Mouse (Mus musculus) adrenal gland, adult 8-10 months (tissue): Measurements from ENCODE around the gene Kdm5a. TPM values are rescaled to one million over a fixed set of nuclear protein-coding genes. Genes with fewer than 3 reads are reported as not detected.

ENCODE experiments used
- DNase-seq: peaks from one replicate; pipeline ENCODE4 v3.0.0; 2022
- total RNA-seq, 4 experiments: library from RNA; stranded (reverse); gene quantifications; 2 replicates each; pipeline ENCODE4 v1.2.4; 2022

Kdm5a gene
- total RNA-seq, 4 experiments from 2014 or later, result 46.3 to 75.8 (median 55.2) TPM

DNA sequence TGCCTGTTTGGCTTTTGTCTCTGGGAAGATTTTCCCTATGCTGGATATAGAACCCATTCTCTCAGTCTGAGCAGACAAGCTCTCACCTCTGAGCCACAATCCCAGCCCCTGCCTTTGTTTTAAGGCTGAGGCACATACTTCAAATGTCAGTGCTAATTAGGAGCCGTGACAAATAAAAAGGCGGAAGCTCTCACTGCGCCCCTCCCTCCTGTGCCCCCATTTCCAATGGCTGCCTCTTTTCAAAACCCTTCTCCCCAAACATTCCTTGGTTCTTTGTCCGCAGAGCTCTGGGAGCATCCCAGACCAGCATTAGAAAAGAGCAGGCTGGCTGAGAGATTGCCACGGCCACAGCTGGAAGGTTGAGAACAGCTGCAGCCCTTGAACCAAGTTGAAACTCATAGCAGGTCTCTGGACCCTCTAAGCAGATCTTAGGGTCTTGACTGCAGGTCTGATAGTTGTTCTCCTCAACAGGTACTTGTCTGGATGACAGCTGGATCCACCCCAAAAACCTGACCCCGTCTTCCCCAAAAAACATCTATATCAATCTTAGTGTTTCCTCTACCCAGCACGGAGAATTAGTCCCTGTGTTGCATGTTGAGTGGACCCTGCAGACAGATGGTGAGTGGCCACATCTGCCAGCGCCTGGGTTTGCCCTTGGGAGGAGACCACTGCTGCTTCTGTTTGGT, 108.7 kb downstream of the Kdm5a start:
- DNase-seq, result no peak

- DNase-seq, result no peak
These were observed 109.5 kb downstream of the Kdm5a start for GRCm38 (mm10) chr6:120473427-120473826.

DNA sequence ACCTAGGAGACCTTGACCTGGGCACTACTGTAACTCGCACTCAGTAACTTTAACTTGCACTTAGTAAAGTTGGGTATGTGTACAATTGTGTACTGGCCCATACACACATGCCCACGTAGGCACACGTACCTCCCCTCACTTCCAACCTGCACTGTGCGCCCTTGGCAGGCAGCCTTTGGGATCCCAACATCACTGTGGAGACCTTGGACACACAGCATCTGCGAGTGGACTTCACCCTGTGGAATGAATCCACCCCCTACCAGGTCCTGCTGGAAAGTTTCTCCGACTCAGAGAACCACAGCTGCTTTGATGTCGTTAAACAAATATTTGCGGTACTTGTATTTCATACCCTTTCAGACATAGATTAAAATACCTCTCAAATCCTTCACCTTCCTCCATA, 111.4 kb downstream of the Kdm5a start:
- no peak for DNase-seq

- DNase-seq, result no peak
These were observed 115.4 kb downstream of the Kdm5a start for GRCm38 (mm10) chr6:120479302-120479701.

- DNase-seq, result no peak
These were observed 116.4 kb downstream of the Kdm5a start for GRCm38 (mm10) chr6:120480361-120480760.

GRCm38 (mm10) chr6:120481538-120481937, 117.6 kb downstream of the Kdm5a start:
- DNase-seq, result no peak

- no peak for DNase-seq
These were observed 118.1 kb downstream of the Kdm5a start for GRCm38 (mm10) chr6:120482021-120482420.

DNA sequence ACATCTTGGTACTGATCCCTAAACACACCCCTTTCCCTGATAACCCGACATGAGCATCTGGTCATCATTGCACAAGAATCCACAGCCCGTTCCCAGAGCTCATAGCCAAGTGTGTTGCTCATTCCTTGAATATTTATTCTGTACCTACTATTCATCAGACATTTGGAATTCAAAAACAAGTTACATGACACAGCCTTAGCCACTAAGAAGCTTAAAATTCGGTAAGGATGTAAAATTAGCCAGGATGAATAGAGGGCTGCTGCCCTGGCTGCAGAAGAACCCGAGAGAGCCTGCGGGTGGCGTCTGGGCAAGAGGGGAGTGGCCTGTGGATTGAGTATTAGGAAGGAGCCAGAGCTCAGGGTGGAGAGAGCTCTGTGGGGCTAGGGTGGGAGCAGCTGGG, 118.8 kb downstream of the Kdm5a start:
- no peak for DNase-seq

DNA sequence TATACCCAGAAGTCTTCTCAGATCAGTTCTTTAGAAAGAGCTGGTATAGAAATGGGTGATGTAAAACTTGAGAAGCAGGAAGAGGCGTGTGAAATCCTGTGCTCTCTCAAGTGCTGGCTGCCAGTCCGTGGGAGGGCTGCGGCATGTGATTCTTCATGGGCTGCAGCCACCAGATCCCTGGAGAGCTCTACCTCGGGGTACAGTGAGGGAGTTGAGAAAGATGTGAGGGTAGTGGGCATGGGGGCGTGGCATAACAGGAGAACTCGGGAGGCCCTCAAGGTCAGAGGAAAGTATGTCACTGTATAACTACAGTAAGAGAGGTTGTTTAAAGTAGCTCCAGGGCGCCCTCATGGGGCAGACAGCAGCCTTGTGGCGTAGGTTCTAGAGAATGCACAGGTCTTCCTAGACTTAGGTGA, 119.3 kb downstream of the Kdm5a start:
- DNase-seq, result no peak

- DNase-seq, result no peak
These were observed 121.1 kb downstream of the Kdm5a start for GRCm38 (mm10) chr6:120485038-120485437.

DNA sequence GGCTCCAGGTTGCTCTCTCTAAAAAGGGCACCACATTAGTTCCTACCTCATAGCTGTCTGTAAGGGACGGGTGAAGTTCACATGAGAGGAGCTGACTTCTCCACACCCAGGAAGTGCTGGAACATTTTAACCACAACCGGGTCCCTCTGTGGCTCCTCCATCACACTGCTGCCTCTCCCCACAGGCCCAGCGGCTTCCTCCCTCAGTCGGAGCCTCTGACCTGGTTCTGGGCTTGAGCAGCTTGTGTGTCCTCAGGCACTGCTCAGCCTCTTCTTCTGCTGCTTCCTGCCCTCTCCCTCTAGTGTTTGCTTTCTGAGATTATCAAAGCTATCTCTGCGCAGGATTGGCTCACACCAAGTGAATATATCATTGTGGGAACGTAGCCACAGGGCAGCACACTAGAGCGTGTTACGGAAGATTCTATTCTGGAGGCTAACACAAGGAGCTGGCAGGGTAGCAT, 122.2 kb downstream of the Kdm5a start:
- DNase-seq, result no peak

GRCm38 (mm10) chr6:120488647-120489046, 124.7 kb downstream of the Kdm5a start:
- no peak for DNase-seq

DNA sequence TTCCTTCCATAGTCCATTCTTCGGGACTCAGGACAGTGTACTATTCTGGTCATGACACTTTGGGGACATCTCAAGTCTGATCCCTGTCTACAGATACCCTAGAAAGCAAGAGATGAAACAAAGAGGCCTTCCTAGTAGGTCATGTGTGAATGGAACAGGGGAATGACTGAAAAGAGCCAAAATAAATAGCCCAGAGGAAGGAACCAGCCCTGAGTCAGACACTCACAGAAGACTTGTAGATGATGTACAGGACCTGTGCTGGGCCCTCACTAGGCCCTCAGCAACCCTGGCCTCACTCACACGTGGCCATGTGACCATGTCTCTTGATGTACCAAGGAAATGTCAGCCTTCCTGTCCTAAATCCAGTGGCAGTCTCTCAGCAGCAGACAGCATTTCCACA, 125.5 kb downstream of the Kdm5a start:
- DNase-seq, result no peak

- no peak for DNase-seq
These were observed 127.1 kb downstream of the Kdm5a start for GRCm38 (mm10) chr6:120491064-120491463.

- no peak for DNase-seq
These were observed 128.1 kb downstream of the Kdm5a start for GRCm38 (mm10) chr6:120491862-120492498.

DNA sequence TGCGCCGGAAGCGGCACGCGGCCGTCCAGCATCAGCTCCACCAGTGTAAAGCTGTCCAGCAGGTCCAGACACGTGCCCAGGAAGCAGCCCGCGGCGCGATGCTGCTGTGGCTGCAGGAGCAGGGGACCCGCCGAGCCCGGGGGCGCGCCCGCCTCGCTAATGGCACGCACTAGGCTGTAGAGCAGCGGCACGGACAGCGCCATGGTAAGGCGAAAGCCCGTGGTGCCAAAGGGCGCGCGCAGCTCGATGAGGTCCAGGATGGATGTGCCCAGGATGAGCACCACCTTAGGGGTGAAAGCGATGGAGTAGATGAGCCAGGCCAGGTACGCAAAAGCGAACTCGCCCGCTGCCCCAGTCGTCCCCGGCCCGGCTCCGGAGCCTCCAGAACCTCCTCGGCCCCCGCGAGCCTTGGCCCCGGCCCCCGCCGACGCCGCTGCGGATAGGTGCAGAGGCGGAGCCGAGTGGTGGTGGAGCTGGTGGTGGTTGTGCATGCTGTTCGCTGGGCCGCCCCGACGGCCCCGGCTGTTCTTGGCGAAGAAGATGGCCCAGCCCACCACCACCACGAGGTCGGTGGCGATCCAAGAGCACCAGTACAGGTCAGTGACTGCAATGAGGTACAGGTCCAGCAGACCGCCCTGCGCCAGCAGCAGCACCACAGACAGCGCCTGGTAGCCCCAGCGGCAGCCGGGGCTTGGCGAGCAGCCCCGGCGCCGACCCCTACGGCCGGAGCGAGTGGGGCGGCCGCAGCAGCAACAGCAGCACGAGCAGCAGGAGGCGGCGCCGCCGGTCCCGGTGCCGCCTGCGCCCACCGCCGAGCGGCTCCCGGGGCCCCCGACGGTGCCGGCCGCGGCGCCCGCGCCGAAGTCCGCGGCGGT, 128.8 kb downstream of the Kdm5a start:
- DNase-seq, result no peak

GRCm38 (mm10) chr6:120493374-120494181, 129.7 kb downstream of the Kdm5a start, which contains the start of gene Tmem121b:
Gene Tmem121b, minus strand, starts transcription at chr6:120493807.
- DNase-seq, result no peak

Other genes starting within 250 kb of the Kdm5a start
- gene D330020A13Rik, start 69.8 kb upstream of the Kdm5a start, total RNA-seq, result under 1 TPM; 0.27 to 0.70 (median 0.40) TPM
- 10 to 100 TPM; 10.2 to 17.8 (median 13.4) TPM for gene B4galnt3, start 69.6 kb upstream of the Kdm5a start, total RNA-seq
- gene Ccdc77, start 250 bp downstream of the Kdm5a start, total RNA-seq, result 10 to 100 TPM in 1 of 4 experiments, 1 to 10 TPM in 3; 6.4 to 10.7 (median 6.8) TPM
- 10 to 100 TPM; 12.9 to 14.8 (median 13.4) TPM for gene Il17ra, start 99.1 kb downstream of the Kdm5a start, total RNA-seq
- under 1 TPM in 3 of 4 experiments, not detected in 1; 0.07 to 0.12 (median 0.08) TPM for gene Tmem121b, start 129.7 kb downstream of the Kdm5a start, total RNA-seq
- gene Hdhd5, start 167.2 kb downstream of the Kdm5a start, total RNA-seq, result 10 to 100 TPM; 35.7 to 48.0 (median 40.7) TPM